Mouse (Mus musculus) neutrophil, adult 5-6 weeks (primary cell): Measurements from ENCODE around the gene Prkn. TPM values are rescaled to one million over a fixed set of nuclear protein-coding genes. Genes with fewer than 3 reads are reported as not detected.
A peak's percentile ranks its signal among the peaks of the same experiment; 100 is the strongest.

Experiments used
- ATAC-seq: fragments of 151-379, 151-347 bp; 2 replicates; pipeline ENCODE4 v1.8.0; 2017; ENCODE audit warnings: mild to moderate bottlenecking, moderate TSS enrichment; ENCODE audit not compliant: insufficient number of reproducible peaks, poor library complexity, low FRiP score, severe bottlenecking; ENCODE audit errors: extremely low read depth
- total RNA-seq: library from RNA; stranded (forward); fragments of 200-1000 nt; gene quantifications from 2 replicates; pipeline ENCODE4 v1.2.3, GENCODE M21; 2017

The Prkn gene
- total RNA-seq, 1 experiment from 2014 or later, result 0.12 TPM

- no peak for ATAC-seq
These were observed 1190.5 kb downstream of the Prkn start for GRCm38 (mm10) chr17:12030556-12031160.

- no peak for ATAC-seq
These were observed 1191.2 kb downstream of the Prkn start for GRCm38 (mm10) chr17:12031203-12031942.

GRCm38 (mm10) chr17:12032014-12032791 is 1192.0 kb downstream of the Prkn start:
- no peak for ATAC-seq

GRCm38 (mm10) chr17:12035386-12035785 is 1195.2 kb downstream of the Prkn start:
- no peak for ATAC-seq

- ATAC-seq, result 0 out of 2 replicates have a peak, but pooled peaks have one; percentile 18
These were observed 1196.0 kb downstream of the Prkn start for GRCm38 (mm10) chr17:12036205-12036604.

- ATAC-seq, result no peak
These were observed 1196.9 kb downstream of the Prkn start for GRCm38 (mm10) chr17:12037065-12037464.

- no peak for ATAC-seq
These were observed 1197.4 kb downstream of the Prkn start for GRCm38 (mm10) chr17:12037574-12037973.

GRCm38 (mm10) chr17:12038499-12038898 is 1198.3 kb downstream of the Prkn start:
- ATAC-seq, result no peak

GRCm38 (mm10) chr17:12039188-12039587 is 1199.0 kb downstream of the Prkn start:
- peak; percentile 69; the same call in 1 of the 2 replicates for ATAC-seq

GRCm38 (mm10) chr17:12039922-12040321 is 1199.7 kb downstream of the Prkn start:
- ATAC-seq, result no peak

GRCm38 (mm10) chr17:12040546-12040945 is 1200.4 kb downstream of the Prkn start:
- no peak for ATAC-seq

GRCm38 (mm10) chr17:12041091-12041655 is 1201.0 kb downstream of the Prkn start:
- no peak for ATAC-seq

GRCm38 (mm10) chr17:12042561-12043256 is 1202.5 kb downstream of the Prkn start:
- no peak for ATAC-seq

GRCm38 (mm10) chr17:12044222-12044621 is 1204.0 kb downstream of the Prkn start:
- ATAC-seq, result no peak

- ATAC-seq, result no peak
These were observed 1205.7 kb downstream of the Prkn start for GRCm38 (mm10) chr17:12045861-12046273.

- ATAC-seq, result no peak
These were observed 1206.8 kb downstream of the Prkn start for GRCm38 (mm10) chr17:12047032-12047431.

- no peak for ATAC-seq
These were observed 1207.3 kb downstream of the Prkn start for GRCm38 (mm10) chr17:12047523-12047922.

- no peak for ATAC-seq
These were observed 1208.7 kb downstream of the Prkn start for GRCm38 (mm10) chr17:12048695-12049490.
